Mouse (Mus musculus) mature B cell (primary cell): ENCODE data around the gene Rabgap1l.

Experiments
- in situ Hi-C: fragments of 300-500 bp; cut with MboI; formaldehyde crosslinking; loops from 2 replicates; pipeline ENCODE4 v1.14.3; 2019

The Rabgap1l gene

GRCm38 (mm10) chr1:160787926-160788325 lies 5.1 kb downstream of the Rabgap1l start:
- in situ Hi-C loops: no loop called here

GRCm38 (mm10) chr1:160787164-160787563 lies 5.8 kb downstream of the Rabgap1l start:
- in situ Hi-C loops: no loop called here

GRCm38 (mm10) chr1:160786571-160786970 lies 6.4 kb downstream of the Rabgap1l start:
- in situ Hi-C loops: no loop called here

- in situ Hi-C loops: no loop called here
Measured at GRCm38 (mm10) chr1:160785681-160786225, 7.3 kb downstream of the Rabgap1l start.

- in situ Hi-C loops: no loop called here
Measured at GRCm38 (mm10) chr1:160784122-160784521, 8.9 kb downstream of the Rabgap1l start.

- in situ Hi-C loops: no loop called here
Measured at GRCm38 (mm10) chr1:160774166-160774565, 18.8 kb downstream of the Rabgap1l start.

- in situ Hi-C loops: no loop called here
Measured at GRCm38 (mm10) chr1:160765565-160765964, 27.4 kb downstream of the Rabgap1l start.

GRCm38 (mm10) chr1:160758243-160758642 lies 34.8 kb downstream of the Rabgap1l start:
- in situ Hi-C loops: loop anchor here (10.0 kb wide), 1 partner anchor 107 kb away; no protein-coding TSS in a partner anchor

GRCm38 (mm10) chr1:160755359-160755758 lies 37.7 kb downstream of the Rabgap1l start:
- in situ Hi-C loops: loop anchor here (10.0 kb wide), 1 partner anchor 109 kb away; no protein-coding TSS in a partner anchor

- in situ Hi-C loops: loop anchor here (10.0 kb wide), 1 partner anchor 114 kb away; no protein-coding TSS in a partner anchor
Measured at GRCm38 (mm10) chr1:160750629-160751028, 42.4 kb downstream of the Rabgap1l start.

- in situ Hi-C loops: loop anchor here (25.0 kb wide), 1 partner anchor 334 kb away; no protein-coding TSS in a partner anchor
Measured at GRCm38 (mm10) chr1:160746786-160747185, 46.2 kb downstream of the Rabgap1l start.

- in situ Hi-C loops: loop anchor here (25.0 kb wide), 1 partner anchor 333 kb away; no protein-coding TSS in a partner anchor
Measured at GRCm38 (mm10) chr1:160745238-160745930, 47.6 kb downstream of the Rabgap1l start.

- in situ Hi-C loops: loop anchor here (25.0 kb wide), 1 partner anchor 332 kb away; no protein-coding TSS in a partner anchor
Measured at GRCm38 (mm10) chr1:160744009-160744408, 49.0 kb downstream of the Rabgap1l start.

- in situ Hi-C loops: loop anchor here (25.0 kb wide), 1 partner anchor 331 kb away; no protein-coding TSS in a partner anchor
Measured at GRCm38 (mm10) chr1:160743229-160743628, 49.8 kb downstream of the Rabgap1l start.

- in situ Hi-C loops: loop anchor here (25.0 kb wide), 1 partner anchor 328 kb away; no protein-coding TSS in a partner anchor
Measured at GRCm38 (mm10) chr1:160740650-160741049, 52.4 kb downstream of the Rabgap1l start.

GRCm38 (mm10) chr1:160734743-160735142 lies 58.3 kb downstream of the Rabgap1l start:
- in situ Hi-C loops: loop anchor here (25.0 kb wide), 1 partner anchor 322 kb away; no protein-coding TSS in a partner anchor

- in situ Hi-C loops: loop anchor here (25.0 kb wide), 1 partner anchor 318 kb away; no protein-coding TSS in a partner anchor
Measured at GRCm38 (mm10) chr1:160729944-160730343, 63.1 kb downstream of the Rabgap1l start.

GRCm38 (mm10) chr1:160717742-160718141 lies 75.3 kb downstream of the Rabgap1l start:
- in situ Hi-C loops: loop anchor here (25.0 kb wide), 1 partner anchor 530 kb away; the partner anchor contains the start of gene Mrps14

- in situ Hi-C loops: loop anchor here (25.0 kb wide), 1 partner anchor 527 kb away; the partner anchor contains the start of gene Mrps14
Measured at GRCm38 (mm10) chr1:160714685-160715084, 78.3 kb downstream of the Rabgap1l start.

- in situ Hi-C loops: loop anchor here (25.0 kb wide), 1 partner anchor 527 kb away; the partner anchor contains the start of gene Mrps14
Measured at GRCm38 (mm10) chr1:160713887-160714286, 79.1 kb downstream of the Rabgap1l start.

- in situ Hi-C loops: loop anchor here (25.0 kb wide), 1 partner anchor 526 kb away; the partner anchor contains the start of gene Mrps14
Measured at GRCm38 (mm10) chr1:160713383-160713782, 79.6 kb downstream of the Rabgap1l start.

GRCm38 (mm10) chr1:160710539-160710938 lies 82.5 kb downstream of the Rabgap1l start:
- in situ Hi-C loops: loop anchor here (25.0 kb wide), 1 partner anchor 523 kb away; the partner anchor contains the start of gene Mrps14
